Mouse (Mus musculus) heart, postnatal 36 days (tissue): ENCODE results near the gene Tbc1d22a. TPM values are rescaled to one million over a fixed set of nuclear protein-coding genes. Genes with fewer than 3 reads are reported as not detected.
"Not testable (repeated sequence)": the region's sequence is repeated elsewhere in the genome, so short reads cannot be mapped to it uniquely, and the experiment has no call there.

Source experiments
- DNase-seq, 2 experiments: peaks; one replicate each; pipeline ENCODE4 v3.0.0; 2021 to 2022
- intact Hi-C: fragments of 180-260 bp; cut with DNase I; formaldehyde crosslinking; loops from one replicate; pipeline ENCODE4 v1.15.1; 2025
- total RNA-seq, 2 experiments: library from RNA; stranded (reverse); gene quantifications; 2 replicates each; pipeline ENCODE4 v1.2.3; 2021

The Tbc1d22a gene
- total RNA-seq, 2 experiments from 2014 or later = 21.7 to 28.6 TPM

DNA sequence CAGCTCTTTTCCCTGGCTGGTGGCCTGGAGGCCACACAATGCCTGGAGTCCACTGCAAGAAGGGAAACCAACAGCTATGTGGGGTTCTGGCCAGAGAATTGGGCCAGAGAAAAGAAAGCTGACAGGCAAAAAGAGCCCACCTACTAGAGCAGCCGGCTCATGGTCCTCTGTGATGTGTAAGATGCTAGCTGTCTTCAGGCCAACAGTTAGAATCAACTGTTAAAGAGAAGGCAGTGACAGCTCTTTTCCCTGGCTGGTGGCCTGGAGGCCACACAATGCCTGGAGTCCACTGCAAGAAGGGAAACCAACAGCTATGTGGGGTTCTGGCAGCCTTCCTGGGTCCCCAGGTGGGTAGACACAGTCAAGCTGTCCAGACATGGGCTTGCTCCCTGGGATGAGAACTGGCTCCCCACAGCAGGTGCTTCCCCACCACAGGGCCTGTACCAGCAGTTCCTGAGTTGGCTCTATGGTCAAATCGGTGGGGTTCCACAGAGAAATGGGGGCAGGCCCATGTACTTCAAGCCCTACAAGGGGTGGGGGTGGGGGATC lies 36.5 kb upstream of the Tbc1d22a start:
- intact Hi-C loops = loop anchor here (5.0 to 10.0 kb wide), 2 partner anchors 35 to 927 kb away; no protein-coding TSS in a partner anchor

DNA sequence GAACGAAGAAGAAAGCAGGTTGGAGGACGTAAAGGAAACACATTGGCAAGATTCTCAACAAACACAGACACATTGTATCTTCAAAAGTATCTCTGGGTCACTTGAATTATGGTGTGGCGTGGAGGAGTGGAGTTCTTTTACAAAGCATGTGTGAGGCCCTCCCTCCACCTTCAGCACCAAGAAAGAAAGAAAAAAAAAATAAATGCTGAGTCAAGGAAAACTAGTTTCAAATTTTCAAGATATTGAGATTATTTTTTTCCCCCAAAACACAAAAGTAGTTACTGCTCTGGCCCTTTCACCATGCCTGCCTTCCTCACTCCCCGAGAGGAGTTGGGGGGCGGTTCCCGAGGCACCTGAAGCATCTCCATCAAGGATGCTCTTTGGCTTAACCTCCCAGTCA lies 35.7 kb upstream of the Tbc1d22a start:
- intact Hi-C loops = loop anchor here (5.0 to 10.0 kb wide), 2 partner anchors 36 to 926 kb away; no protein-coding TSS in a partner anchor
- no peak for DNase-seq

More for the DNA sequence above, 36.5 kb upstream of the Tbc1d22a start:
- DNase-seq = not testable (repeated sequence)

DNA sequence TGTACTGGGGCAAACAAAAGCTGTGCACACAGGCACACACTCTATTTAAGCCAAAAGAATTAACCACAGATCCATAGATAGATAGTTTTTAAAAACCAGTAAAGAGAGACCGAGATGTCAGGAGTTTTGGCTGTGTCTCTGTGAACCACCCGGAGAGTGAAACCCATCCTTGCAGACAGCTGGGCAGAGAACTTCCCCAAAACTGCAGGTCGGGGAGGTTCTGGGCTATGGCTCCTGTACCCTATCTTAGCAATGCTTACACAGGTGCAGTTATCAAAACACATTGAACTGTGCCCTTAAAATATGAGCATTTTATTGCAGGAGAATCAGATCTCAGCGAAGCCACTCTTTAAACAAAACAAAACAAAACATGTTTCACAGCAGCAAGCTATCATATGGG lies 33.8 kb upstream of the Tbc1d22a start:
- no peak for DNase-seq

DNA sequence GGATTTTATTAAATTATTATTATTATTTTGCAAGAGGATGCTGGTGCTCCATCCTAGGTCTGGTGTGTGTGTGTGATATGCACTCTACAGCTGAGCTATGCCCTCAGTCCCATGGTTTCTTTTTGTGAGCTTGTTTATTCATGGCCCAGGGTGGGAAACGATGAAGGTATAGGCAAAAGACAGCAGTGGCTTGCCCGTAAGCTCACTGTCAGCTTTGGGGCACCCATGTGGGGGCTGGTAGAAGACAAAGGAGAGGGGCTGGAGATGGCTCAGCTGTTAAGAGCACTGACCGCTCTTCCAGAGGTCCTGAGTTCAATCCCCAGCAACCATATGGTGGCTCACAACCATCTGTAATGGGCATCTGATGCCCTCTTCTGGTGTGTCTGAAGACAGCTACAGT lies 32.9 kb upstream of the Tbc1d22a start:
- intact Hi-C loops, DNase-seq: not testable (repeated sequence)

More for the DNA sequence above, 33.8 kb upstream of the Tbc1d22a start:
- intact Hi-C loops = no loop called here

DNA sequence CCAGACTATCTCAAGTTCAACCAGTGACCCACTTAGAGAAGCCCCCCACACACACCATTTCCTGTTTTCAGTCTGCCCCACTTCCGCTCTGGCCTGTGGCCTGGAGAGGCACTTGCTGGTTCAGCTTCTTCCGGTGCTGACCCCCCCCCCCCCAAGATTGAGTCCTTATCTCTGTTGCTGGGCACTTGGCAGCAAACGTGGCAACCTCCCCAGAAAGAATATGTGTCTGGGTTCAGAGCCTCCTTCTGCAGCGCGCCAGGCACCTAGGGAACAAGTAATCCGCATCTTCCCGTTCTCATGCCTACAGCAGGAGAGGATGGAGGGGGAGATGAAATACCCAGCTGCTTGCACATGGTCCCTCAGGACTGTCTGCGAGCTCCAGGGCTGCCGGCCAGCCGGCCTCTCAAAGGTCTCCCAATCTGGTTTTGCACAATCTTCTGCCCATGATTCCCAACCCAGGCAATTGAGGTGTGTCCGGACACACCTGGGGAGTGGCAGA lies 32.3 kb upstream of the Tbc1d22a start:
- intact Hi-C loops = no loop called here
- peak; percentile 55 to 73 for DNase-seq

DNA sequence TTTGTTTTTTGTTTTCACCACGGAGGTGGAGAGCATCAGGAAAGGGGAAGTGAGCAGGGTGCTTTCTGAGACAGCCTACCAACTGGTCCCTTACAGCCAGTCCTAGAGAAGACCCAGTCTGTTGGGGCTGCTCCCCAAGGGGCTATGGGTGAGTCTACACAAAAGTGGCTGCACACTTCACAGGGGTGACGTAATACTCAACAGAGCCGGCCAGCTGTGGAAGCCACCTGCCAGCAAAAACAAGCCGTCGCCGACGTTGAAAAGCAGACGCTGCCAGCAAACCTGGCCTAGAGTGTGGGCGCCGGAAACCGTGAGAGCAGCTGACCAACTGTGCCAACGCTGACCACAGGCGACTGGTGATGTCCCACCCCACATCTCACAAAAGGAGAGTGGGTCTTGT lies 31.6 kb upstream of the Tbc1d22a start:
- intact Hi-C loops = no loop called here

DNA sequence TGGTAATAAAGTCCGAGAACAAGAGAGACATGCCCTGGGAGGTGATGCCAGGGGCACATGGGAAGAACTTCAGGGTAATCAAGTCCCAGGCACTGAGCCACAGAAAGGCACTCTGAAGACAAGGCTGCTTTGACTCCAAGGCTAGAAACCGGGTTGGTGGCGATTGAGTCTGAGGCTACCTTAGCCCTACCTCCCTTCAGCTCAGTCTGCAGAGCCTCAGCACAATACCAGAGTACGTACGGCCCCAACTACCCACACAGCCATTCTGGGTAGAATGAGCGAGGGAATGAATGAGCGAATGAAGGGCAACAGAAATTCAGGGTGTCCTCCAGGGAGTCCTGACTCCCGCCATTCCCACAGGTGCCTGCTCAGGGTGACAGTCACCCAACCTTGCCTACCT lies 30.8 kb upstream of the Tbc1d22a start:
- no peak for DNase-seq
- intact Hi-C loops = no loop called here

More for the DNA sequence above, 31.6 kb upstream of the Tbc1d22a start:
- DNase-seq = peak; percentile 74 to 82

DNA sequence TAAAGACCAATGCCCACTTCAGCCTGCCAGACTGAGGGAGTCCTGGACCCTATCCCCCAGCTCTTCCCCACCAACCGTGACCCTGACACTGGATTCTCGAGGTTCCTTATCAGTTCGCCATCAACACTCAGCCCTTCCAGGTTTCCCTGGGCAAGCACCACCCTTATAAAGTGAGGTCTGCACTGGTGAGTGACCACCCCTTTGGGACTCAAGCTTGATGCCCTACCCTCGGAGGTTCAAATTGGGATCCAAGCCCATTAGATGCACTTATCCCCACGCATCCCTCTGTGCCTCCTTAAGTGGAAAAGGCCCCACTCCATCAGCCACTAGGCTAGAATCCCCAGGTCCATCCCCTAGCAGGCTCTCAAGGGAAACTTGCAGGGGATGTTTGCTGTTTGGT lies 30.2 kb upstream of the Tbc1d22a start:
- DNase-seq = no peak
- intact Hi-C loops = no loop called here

DNA sequence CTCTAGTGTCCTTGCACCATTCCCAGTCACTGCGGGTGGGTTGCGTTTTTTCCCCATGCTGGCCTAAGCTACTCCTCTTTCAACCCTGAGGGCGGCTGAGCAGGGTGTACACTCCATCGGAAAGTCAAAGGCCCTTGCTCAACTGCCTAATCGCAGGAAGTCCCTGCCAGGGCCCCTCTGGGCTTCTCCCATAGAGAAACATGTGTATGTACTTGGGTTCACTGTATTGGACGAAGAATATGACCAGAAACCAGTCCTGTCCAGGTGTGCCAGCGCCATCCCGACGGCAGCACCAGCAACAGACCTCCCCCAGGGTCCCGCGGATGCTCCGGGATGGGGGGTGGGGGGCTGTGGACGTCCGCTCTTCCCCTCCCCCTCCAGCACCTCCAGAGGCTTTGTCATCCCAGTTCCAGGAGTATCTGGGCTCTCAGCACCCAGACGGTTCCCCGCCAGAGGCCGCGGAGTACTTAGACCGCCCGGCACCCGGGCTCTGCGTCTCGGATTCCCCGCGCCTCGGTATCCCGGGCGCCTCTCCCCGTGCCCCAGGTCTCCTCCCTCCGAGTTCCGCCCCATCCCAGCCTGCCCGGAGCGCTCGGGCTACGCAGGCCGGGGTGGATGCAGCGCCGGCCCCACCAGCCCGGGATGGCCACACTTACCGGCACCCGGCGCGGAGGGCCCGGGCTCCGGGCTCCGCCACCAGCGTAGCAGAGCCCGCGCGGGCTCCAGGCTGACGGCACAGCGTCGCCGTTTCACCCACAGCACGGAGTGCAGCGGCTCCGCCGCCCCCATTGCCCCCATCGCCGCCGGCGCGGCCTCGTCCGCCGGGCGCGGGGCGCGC lies 29.2 kb upstream of the Tbc1d22a start:
- intact Hi-C loops = loop anchor here (5.0 kb wide), 1 partner anchor 42 kb away; no protein-coding TSS in a partner anchor

DNA sequence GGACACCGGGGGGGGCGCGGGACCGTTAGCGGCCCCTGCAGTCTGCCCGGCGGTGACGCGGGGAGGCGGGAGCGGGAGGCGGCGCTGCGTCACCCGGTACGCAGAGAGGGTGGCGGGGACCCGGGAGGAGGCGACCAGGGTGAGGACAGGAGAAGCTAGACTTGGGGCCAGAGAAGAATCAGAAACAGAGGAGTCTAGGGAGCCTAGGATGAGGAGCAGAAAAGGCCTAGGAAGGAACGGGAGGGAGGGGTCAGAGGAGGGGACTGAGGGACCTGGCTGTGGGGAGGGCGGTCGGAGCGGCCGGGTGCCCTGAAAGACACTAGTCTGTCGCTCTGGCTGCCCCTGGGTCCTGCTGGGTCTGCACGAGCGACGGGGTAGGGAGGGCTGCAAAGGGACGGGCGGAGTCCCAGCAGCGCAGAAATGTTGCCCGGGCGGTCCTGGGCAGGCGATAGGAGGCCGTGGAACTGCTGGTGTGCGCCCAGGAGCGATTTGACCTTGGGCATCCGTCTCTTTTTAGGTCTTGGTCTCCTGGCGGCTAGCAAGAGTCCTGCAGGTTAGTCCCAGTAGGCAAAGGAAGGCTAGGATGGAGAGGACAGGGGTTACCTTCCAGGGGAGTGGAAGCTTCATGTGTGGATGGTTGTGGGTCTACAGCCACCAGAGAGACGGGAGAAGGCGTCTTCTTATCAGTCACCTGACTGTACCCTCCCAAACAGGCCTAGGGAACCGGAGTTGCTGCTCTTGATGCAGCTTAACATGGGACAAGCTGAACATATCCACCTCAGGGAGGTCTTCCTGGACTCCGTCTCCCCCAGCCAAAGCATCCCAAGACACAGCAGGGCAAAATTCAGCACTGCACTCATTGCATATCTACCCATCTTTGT lies 28.3 kb upstream of the Tbc1d22a start, which contains the start of gene Cerk:
Gene Cerk (minus strand): TSS at position 453 of the 881 bp plus-strand sequence.
- DNase-seq = peak; percentile 88 to 90
- intact Hi-C loops = loop anchor here (5.0 kb wide), 1 partner anchor 41 kb away; no protein-coding TSS in a partner anchor

More for the DNA sequence above, 29.2 kb upstream of the Tbc1d22a start:
- peak; percentile 58 to 79 for DNase-seq

DNA sequence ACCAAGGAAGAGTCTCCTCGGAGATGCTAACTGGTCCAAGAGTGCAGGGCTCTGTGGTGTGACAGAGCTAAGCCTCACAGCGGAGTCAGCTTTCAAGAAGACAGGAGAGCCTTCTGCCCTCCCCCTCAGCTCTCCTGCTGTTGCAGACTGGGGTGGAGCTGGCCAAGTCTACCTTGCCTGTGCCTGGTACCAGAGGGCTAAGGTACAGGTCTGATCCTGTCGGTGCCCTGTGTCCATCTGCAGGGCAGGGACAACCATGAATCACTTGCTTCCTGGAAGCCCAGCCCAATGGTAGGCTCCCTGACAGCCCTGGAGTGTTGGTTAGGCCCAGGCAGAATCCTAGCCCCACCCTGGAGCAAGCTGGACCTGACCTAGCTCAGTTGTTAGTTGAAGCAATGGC lies 27.6 kb upstream of the Tbc1d22a start:
- intact Hi-C loops = loop anchor here (5.0 kb wide), 1 partner anchor 41 kb away; no protein-coding TSS in a partner anchor
- DNase-seq = no peak

DNA sequence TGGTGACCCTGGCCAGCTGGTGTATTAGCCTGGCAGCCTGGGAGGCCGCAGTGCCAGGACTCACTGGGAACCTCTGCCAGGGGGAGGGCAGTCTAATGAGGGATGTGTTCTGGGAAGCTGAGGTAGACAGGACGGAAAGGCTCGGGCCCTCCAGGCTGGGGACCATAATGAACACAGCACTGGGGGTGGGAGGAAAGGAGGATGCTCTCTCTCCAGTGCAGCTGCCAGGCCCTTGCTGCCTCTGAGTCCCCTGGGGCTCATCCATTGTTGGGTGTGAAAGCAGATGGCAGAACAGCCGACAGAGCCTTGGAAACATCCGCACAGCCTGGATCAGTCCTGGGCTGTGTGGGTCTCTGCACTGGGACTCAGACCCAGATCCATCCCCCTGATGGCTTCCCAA lies 26.1 kb upstream of the Tbc1d22a start:
- intact Hi-C loops = loop anchor here (2.0 to 5.0 kb wide), 2 partner anchors 19 to 39 kb away; no protein-coding TSS in a partner anchor
- peak; percentile 49 to 52 for DNase-seq

DNA sequence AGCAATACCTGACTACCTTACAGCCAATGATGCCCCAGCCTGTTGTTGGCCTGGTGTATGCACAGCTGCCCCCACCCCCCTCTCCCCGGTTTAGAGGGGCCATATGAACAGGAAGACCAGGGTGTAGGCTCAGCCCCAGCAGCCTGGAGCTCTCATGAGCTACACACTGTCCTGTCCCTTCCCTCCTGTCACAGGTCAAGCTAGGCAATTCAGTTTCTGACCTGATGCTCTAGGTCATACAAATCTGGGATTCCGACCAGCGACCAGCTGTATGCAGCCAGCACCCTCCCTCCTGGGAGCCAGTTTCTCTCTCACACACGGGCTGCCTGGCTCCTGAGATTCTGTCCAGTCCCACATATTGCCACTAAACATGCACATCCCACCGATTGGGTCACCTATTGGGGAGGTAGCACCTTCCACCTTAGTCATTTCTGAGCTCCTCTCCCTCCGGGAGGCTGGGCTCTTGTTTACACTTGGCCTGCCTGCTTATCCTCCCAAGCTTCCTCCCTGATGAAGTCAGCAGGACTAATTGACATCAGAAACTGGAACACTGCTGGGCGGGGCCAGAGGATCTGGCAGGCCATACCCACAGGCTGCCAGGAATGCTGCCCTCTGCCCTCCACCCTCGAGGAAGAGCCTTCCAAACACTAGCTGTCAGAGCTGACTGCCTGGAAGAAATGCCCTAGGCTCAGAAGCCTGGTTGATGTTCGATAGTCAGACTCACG lies 25.4 kb upstream of the Tbc1d22a start:
- intact Hi-C loops = loop anchor here (2.0 to 5.0 kb wide), 2 partner anchors 20 to 38 kb away; no protein-coding TSS in a partner anchor
- peak; percentile 87 to 88 for DNase-seq

DNA sequence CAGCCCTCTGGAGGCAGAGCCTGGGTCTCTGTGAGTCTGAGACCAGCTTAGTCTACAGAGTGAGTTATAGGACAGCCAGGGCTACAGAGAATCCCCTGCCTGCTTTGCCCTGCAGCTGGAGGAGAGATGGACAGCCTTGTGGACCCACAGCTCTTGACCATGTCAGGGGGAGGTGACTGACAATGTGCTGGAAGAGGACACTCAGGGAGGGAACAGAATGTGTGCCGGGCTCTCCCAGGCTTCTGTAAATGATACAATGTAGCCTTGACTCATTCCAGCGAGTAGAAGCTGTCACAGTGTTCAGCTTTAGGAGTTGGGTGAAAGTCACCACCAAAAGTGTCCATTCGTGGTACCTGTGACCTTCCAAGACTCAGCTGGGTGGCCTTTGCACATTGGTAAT lies 23.9 kb upstream of the Tbc1d22a start:
- intact Hi-C loops = no loop called here

DNA sequence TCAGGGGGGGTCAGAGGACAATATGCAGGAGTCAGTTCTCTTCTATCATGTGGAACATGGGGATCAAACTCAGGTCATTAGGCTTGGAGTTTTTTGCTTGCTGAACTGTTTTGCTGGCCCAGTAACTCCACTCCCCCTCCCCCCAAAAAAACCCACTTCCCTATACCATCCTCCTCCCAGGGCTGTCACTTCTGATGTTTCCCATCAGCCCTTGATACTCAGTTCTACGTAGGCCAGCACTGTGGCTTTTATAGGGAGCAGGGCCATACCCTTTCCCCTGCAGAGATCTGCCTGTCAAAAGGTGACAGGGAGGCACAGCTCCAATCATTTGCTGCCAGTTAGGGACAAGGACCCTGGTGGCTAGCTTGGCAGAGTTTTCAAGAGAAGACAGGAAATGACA lies 22.8 kb upstream of the Tbc1d22a start:
- intact Hi-C loops = no loop called here
- DNase-seq = no peak

More for the DNA sequence above, 23.9 kb upstream of the Tbc1d22a start:
- DNase-seq = no peak

DNA sequence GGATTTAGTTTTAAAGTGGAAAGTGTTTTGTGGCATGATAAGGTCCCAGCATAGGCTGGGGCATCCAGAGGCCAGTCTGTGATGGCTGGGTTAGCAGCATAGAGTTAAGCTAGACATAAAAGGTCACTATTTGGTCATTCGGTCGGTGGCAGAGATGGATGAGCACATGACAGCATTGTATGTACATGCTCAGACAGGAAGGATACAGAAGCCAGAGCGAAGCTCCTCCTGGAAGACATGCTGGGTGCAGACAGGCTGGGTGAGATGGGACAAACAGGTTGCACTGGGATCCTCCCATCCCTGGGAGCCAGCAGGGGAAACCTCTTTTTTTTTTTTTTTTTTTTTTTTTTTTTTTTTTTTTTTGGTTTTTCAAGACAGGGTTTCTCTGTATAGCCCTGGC lies 22.3 kb upstream of the Tbc1d22a start:
- intact Hi-C loops = no loop called here
- DNase-seq = no peak

DNA sequence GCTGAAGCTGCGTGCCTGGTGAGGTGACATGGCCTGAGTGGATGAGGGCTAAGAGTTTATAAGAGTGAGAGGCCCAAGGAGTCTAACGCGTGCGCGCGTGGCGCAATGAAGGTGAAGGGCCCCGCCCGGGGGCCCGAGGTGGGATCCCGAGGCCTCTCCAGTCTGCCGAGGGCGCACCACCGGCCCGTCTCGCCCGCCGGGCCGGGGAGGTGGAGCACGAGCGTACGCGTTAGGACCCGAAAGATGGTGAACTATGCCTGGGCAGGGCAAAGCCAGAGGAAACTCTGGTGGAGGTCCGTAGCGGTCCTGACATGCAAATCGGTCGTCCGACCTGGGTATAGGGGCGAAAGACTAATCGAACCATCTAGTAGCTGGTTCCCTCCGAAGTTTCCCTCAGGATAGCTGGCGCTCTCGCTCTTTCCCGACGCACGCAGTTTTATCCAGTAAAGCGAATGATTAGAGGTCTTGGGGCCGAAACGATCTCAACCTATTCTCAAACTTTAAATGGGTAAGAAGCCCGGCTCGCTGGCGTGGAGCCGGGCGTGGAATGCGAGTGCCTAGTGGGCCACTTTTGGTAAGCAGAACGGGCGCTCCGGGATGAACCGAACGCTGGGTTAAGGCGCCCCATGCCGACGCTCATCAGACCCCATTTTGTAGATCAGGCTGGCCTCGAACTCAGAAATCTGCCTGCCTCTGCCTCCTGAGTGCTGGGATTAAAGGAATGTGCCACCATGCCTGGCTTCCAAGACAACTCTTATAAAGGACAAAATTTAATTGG lies 19.4 kb upstream of the Tbc1d22a start:
- DNase-seq, intact Hi-C loops: not testable (repeated sequence)

DNA sequence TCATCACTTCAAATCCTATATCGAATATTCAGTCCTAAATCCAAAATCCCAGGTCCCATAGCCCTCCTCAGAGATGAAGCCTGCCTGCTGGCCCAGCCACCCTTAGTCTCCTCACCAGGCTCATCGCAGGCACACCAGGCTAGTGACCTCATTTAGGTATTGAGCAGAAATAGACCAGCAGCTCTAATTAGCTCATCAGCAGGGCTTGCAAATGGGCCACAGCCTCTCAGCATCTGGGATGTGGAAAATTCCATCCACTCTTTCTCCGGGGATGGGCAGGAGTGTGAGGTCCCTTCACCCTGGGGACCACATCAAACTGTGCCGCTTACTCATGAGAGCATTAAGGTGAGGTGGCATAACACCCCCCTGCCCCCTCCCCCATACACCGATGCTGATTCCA lies 15.2 kb upstream of the Tbc1d22a start:
- intact Hi-C loops = no loop called here
- DNase-seq = no peak

DNA sequence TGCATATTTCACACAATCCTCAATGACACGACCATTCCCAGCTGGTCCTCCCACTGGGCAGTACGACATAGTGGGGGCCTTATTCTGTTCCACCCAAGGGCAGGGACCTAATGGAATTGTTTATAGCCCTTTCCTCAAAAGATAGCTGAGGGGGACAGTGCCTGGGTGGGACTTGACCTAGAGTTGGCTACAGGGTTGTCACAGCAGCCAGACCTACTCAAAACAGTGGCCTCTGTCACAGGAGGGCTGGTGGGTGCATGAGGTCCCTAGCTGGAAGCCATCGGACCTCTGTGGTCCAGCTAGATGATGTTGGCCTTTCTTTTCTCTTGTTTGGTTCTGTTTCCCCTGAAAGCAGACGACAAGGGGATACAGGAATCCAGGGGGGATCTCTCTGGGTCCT lies 14.8 kb upstream of the Tbc1d22a start:
- intact Hi-C loops = no loop called here
- DNase-seq = no peak
